In the genomic region with DNA sequence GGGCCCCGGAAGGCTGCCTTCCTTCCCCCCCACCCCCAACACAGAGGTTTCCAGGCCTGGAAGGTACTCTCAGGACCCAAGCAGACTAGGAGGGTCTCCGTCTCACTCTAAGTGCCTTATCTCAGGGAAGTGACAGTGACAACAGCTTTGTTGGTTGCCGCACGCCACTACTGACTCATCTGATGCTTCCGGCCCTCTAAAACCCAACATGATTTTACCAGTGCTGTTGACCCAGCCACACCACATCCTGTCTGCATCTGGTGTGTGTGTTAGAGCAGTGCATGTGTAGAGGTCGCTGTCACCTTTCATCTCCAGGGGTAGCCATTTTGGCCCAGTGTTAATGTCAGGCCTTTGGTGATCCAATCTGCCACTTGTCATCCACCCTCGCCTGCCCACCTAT, we compare ENCODE assay signal across 12 mouse cellular contexts.
DNase-seq lines count a peak whose midpoint lies in the region; ATAC-seq and TF ChIP-seq lines count a peak whose summit lies in the region.
"Had no signal": no experiment of that assay in that cellular context is flagged by ENCODE, and none has a peak within 500 bp of the region (broad histone marks: within the 10 kb centered on the region; RNA-seq: fewer than 3 reads in every experiment).

No protein-coding gene starts in this region.

- H3K4me1 ChIP-seq in heart, embryonic 14.5 days (ENCODE audit: control insufficient read depth in 2 of 2, insufficient read depth in 2 of 2, low read length in 2 of 2) = peaks cover 4 to 8% of the 10 kb centered on the region in 2 experiments; a peak in 2 of 4 replicates
- H3K4me1 ChIP-seq in MEL (ENCODE audit: control insufficient read depth in 1 of 2, insufficient read depth in 2 of 2, low read length in 2 of 2) = peaks cover 5 to 25% of the 10 kb centered on the region in 2 experiments; a peak in 3 of 4 replicates
- H3K4me1 ChIP-seq in forebrain, embryonic 10.5 days = peaks cover 13% of the 10 kb centered on the region

- intact Hi-C loops in heart, postnatal 25 days (cut with DNase I) = no loop called here

- H3K27me3 ChIP-seq in heart, embryonic 14.5 days (ENCODE audit: control insufficient read depth, insufficient read depth, low read length) = peaks cover 15% of the 10 kb centered on the region
- H3K27me3 ChIP-seq in MEL (ENCODE audit: control insufficient read depth in 1 of 2, insufficient read depth in 2 of 2, low read length in 2 of 2) = no peaks in the 10 kb centered on the region
- H3K27me3 ChIP-seq in forebrain, embryonic 10.5 days (ENCODE audit: poor library complexity, severe bottlenecking) = peaks cover 5% of the 10 kb centered on the region; the same call in 1 of the 2 replicates
- H3K27me3 ChIP-seq: embryonic facial prominence, embryonic 12.5 days had no signal

- no peak for DNase-seq in heart, postnatal 25 days (ENCODE audit: low spot score)
- peak; percentile 64 for DNase-seq in MEL (ENCODE audit: low read depth, low spot score)
- DNase-seq in thymus, adult 18-20 months = peak; percentile 30 to 73
- no peak for DNase-seq in ovary, postnatal 10 days (ENCODE audit: low spot score)
- no peak for DNase-seq in forebrain, embryonic 10.5 days (ENCODE audit: extremely low spot score, low spot score)
- DNase-seq in kidney, postnatal 4 days = no peak
- DNase-seq: cerebellum, adult 2 months had no signal

- no peak for TF ChIP-seq RAD21 in MEL (IDR thresholded peaks at IDR 0.05; ENCODE audit: low read depth, low read length)

- H3K4me2 ChIP-seq in heart, embryonic 14.5 days (ENCODE audit: low read length) = 0 out of 2 replicates have a peak overlapping the region, but pooled peaks have one; percentile 6
- H3K4me2 ChIP-seq: embryonic facial prominence, embryonic 12.5 days; hindbrain, embryonic 14.5 days; midbrain, embryonic 11.5 days had no signal

- WGBS in heart, embryonic 14.5 days = 34% methylated on average over 7 of the region's 7 CpGs
- WGBS in macrophage (ENCODE audit: missing documents) = 20% methylated on average over 7 of the region's 7 CpGs
- 85% methylated on average over 7 of the region's 7 CpGs for WGBS in forebrain, embryonic 10.5 days

- H3K9me3 ChIP-seq in heart, embryonic 14.5 days (ENCODE audit: control insufficient read depth, low read length) = no peaks in the 10 kb centered on the region
- no peaks in the 10 kb centered on the region for H3K9me3 ChIP-seq in MEL (replicated peaks; ENCODE audit: insufficient read depth, low read length)
- H3K9me3 ChIP-seq in forebrain, embryonic 10.5 days = no peaks in the 10 kb centered on the region
- H3K9me3 ChIP-seq: embryonic facial prominence, embryonic 12.5 days had no signal

- no peak overlapping the region for H3K4me3 ChIP-seq in heart, embryonic 14.5 days (ENCODE audit: control insufficient read depth in 1 of 2, insufficient read depth in 1 of 2, low read depth in 1 of 2, low read length in 2 of 2)
- H3K4me3 ChIP-seq in MEL (ENCODE audit: control insufficient read depth in 1 of 2, insufficient read depth in 1 of 2, low read depth in 2 of 2, low read length in 2 of 2) = peak overlapping the region; percentile 16 to 57
- H3K4me3 ChIP-seq in macrophage (ENCODE audit: inconsistent target) = no peak overlapping the region
- no peak overlapping the region for H3K4me3 ChIP-seq in forebrain, embryonic 10.5 days
- H3K4me3 ChIP-seq: embryonic facial prominence, embryonic 12.5 days had no signal

- no peaks in the 10 kb centered on the region for H3K36me3 ChIP-seq in heart, embryonic 14.5 days (ENCODE audit: control insufficient read depth, insufficient read depth, low read length)
- H3K36me3 ChIP-seq in MEL (ENCODE audit: control insufficient read depth in 1 of 2, insufficient read depth in 2 of 2, low read length in 2 of 2) (peaks cover 0 to 15% of the 10 kb centered on the region in 2 experiments; a peak in 2 of 4 replicates), macrophage (ENCODE audit: inconsistent target) (no peaks in the 10 kb centered on the region)
- no peaks in the 10 kb centered on the region for H3K36me3 ChIP-seq in forebrain, embryonic 10.5 days (replicated peaks)
- H3K36me3 ChIP-seq: embryonic facial prominence, embryonic 12.5 days had no signal

- no peaks in the 10 kb centered on the region for H3K79me2 ChIP-seq in MEL (ENCODE audit: control insufficient read depth, insufficient read depth, low read length, poor library complexity)
- no peaks in the 10 kb centered on the region for H3K79me2 ChIP-seq in macrophage (ENCODE audit: inconsistent target)

- no peak for ATAC-seq in heart, embryonic 14.5 days (ENCODE audit: insufficient number of reproducible peaks, insufficient read depth, low FRiP score, low read depth)

- TF ChIP-seq CTCF in MEL (IDR thresholded peaks at IDR 0.05 in 2 of 3, conservative IDR thresholded peaks at IDR 0.05 in 1 of 3; ENCODE audit: control insufficient read depth in 1 of 3, insufficient read depth in 1 of 3, low read depth in 2 of 3, low read length in 3 of 3, poor library complexity in 1 of 3, severe bottlenecking in 1 of 3) = no peak

- TF ChIP-seq EP300 in MEL (IDR thresholded peaks at IDR 0.05; ENCODE audit: low read depth in 1 of 2, low read length in 2 of 2) = peak; percentile 31; a peak in 1 of 4 replicates

- H3K27ac ChIP-seq in heart, embryonic 14.5 days (replicated peaks in 1 of 2; ENCODE audit: control insufficient read depth in 1 of 2, insufficient read depth in 1 of 2, low read depth in 2 of 2, low read length in 2 of 2) = no peak overlapping the region
- peak overlapping the region; percentile 20 for H3K27ac ChIP-seq in MEL (ENCODE audit: control insufficient read depth, low read depth, low read length)
- peak overlapping the region; percentile 93 for H3K27ac ChIP-seq in macrophage
- no peak overlapping the region for H3K27ac ChIP-seq in forebrain, embryonic 10.5 days
- H3K27ac ChIP-seq: embryonic facial prominence, embryonic 12.5 days; hindbrain, embryonic 14.5 days had no signal

- H3K9ac ChIP-seq in heart, embryonic 14.5 days (ENCODE audit: low read length) = no peak overlapping the region
- H3K9ac ChIP-seq in MEL (ENCODE audit: control insufficient read depth, low read depth, low read length, poor library complexity, severe bottlenecking) = peak overlapping the region; percentile 40
- H3K9ac ChIP-seq: embryonic facial prominence, embryonic 12.5 days; hindbrain, embryonic 14.5 days had no signal

- no peak for TF ChIP-seq POLR2A in MEL (IDR thresholded peaks at IDR 0.05; ENCODE audit: control insufficient read depth in 1 of 2, insufficient read depth in 1 of 2, low read depth in 1 of 2, low read length in 2 of 2, poor library complexity in 1 of 2)

TF ChIP-seq in MEL, 35 proteins besides CTCF, POLR2A, EP300 and RAD21:
- TF ChIP-seq BHLHE40 (IDR thresholded peaks at IDR 0.05; ENCODE audit: borderline replicate concordance, low read depth, low read length) = peak; percentile 45; the same call in 1 of the 2 replicates
- peak; percentile 46; the same call in 1 of the 2 replicates for TF ChIP-seq JUND (IDR thresholded peaks at IDR 0.05; ENCODE audit: low read depth, low read length)
- TF ChIP-seq ELF1 (IDR thresholded peaks at IDR 0.05; ENCODE audit: low read depth, low read length) = no peak
- no peak for TF ChIP-seq RCOR1 (IDR thresholded peaks at IDR 0.05; ENCODE audit: low read depth, low read length)
- peak; percentile 54 for TF ChIP-seq ETS1 (IDR thresholded peaks at IDR 0.05; ENCODE audit: low read depth, low read length)
- peak; percentile 51; the same call in 1 of the 2 replicates for TF ChIP-seq GATA1 (IDR thresholded peaks at IDR 0.05; ENCODE audit: low read depth, low read length)
- no peak for TF ChIP-seq TBP (IDR thresholded peaks at IDR 0.05; ENCODE audit: low read depth, low read length)
- no peak for TF ChIP-seq CHD2 (IDR thresholded peaks at IDR 0.05; ENCODE audit: low read length)
- TF ChIP-seq E2F4 (IDR thresholded peaks at IDR 0.05; ENCODE audit: borderline replicate concordance, low read depth, low read length) = no peak
- TF ChIP-seq TAL1 (IDR thresholded peaks at IDR 0.05; ENCODE audit: low read length) = no peak
- no peak for TF ChIP-seq KAT2A (conservative IDR thresholded peaks at IDR 0.05; ENCODE audit: low read depth, low read length)

Comparison
In these comparisons a context has a peak if more than half of its experiments do, and no peak if none do; other contexts are left out.
1. H3K27ac ChIP-seq: peak in MEL (single experiment) and macrophage (single experiment); none in heart, embryonic 14.5 days (0 of 2) and forebrain, embryonic 10.5 days (single experiment).
2. H3K4me3 ChIP-seq: peak in MEL (2 of 2); none in heart, embryonic 14.5 days (0 of 2), macrophage (single experiment) and forebrain, embryonic 10.5 days (single experiment).
3. DNase-seq: peak in MEL (single experiment) and thymus, adult 18-20 months (2 of 2); none in heart, postnatal 25 days (single experiment), ovary, postnatal 10 days (single experiment), forebrain, embryonic 10.5 days (single experiment) and kidney, postnatal 4 days (0 of 2).